Mouse (Mus musculus) embryonic facial prominence, embryonic 10.5 days (tissue): ENCODE data around the gene Bcas1. TPM values are rescaled to one million over a fixed set of nuclear protein-coding genes. Genes with fewer than 3 reads are reported as not detected.

Source experiments
- DNase-seq: peaks from one replicate; pipeline ENCODE4 v3.0.0-alpha.2; 2017; ENCODE audit warnings: low spot score
- H3K27ac ChIP-seq: fragments of 300-500 bp; sonication (generic); replicated peaks from 2 replicates; pipeline ENCODE4 v1.5.1; 2016; ENCODE audit warnings: mild to moderate bottlenecking
- H3K27me3 ChIP-seq: fragments of 300-500 bp; sonication (generic); replicated peaks from 2 replicates; pipeline ENCODE4 v1.6.1; 2016; ENCODE audit warnings: low read depth, mild to moderate bottlenecking; ENCODE audit not compliant: poor library complexity, severe bottlenecking
- H3K36me3 ChIP-seq: fragments of 300-500 bp; sonication (generic); replicated peaks from 2 replicates; pipeline ENCODE4 v1.6.1; 2016; ENCODE audit warnings: mild to moderate bottlenecking, moderate library complexity
- H3K4me1 ChIP-seq: fragments of 300-500 bp; sonication (generic); 2 replicates; pipeline ENCODE4 v1.6.1; 2016
- H3K4me3 ChIP-seq: fragments of 300-500 bp; sonication (generic); 2 replicates; pipeline ENCODE4 v1.5.1; 2016; ENCODE audit warnings: mild to moderate bottlenecking, moderate library complexity
- H3K9me3 ChIP-seq: fragments of 300-500 bp; sonication (generic); 2 replicates; pipeline ENCODE4 v1.6.1; 2016; ENCODE audit warnings: mild to moderate bottlenecking
- WGBS: fragments of 180-500 bp; shearing (Covaris S2); methylation state at CpG from one replicate; pipeline ENCODE4 v1.1.7; 2016; 5-methylcytosine and 5-hydroxymethylcytosine counted together
- polyA plus RNA-seq: library from polyadenylated mRNA; unstranded; fragments of >200 nt; fragmentation: Nextera tagmentation; extraction: Ambion mirVana; gene quantifications from 2 replicates; pipeline ENCODE4 v1.2.1, GENCODE M21; 2016

Bcas1 gene
- polyA plus RNA-seq, 1 experiment from 2014 or later = 1.2 TPM

- DNase-seq = peak; percentile 48
- H3K4me3 ChIP-seq = no peak overlapping the region
- no peaks in the 10 kb centered on the region for H3K9me3 ChIP-seq
- H3K27me3 ChIP-seq = no peaks in the 10 kb centered on the region
- H3K27ac ChIP-seq = peak overlapping the region; percentile 84
- no peaks in the 10 kb centered on the region for H3K36me3 ChIP-seq
- peaks cover 54% of the 10 kb centered on the region for H3K4me1 ChIP-seq
- 27% methylated on average over 10 of the region's 10 CpGs for WGBS
Measured at GRCm38 (mm10) chr2:170343819-170344317, 83.8 kb downstream of the Bcas1 start.

- peak overlapping the region; percentile 84 for H3K27ac ChIP-seq
- 23% methylated on average over 17 of the region's 17 CpGs for WGBS
Measured at GRCm38 (mm10) chr2:170343133-170343818, 84.4 kb downstream of the Bcas1 start.

GRCm38 (mm10) chr2:170342312-170342830, 85.3 kb downstream of the Bcas1 start:
- WGBS = 90% methylated on average over 12 of the region's 12 CpGs
- no peaks in the 10 kb centered on the region for H3K27me3 ChIP-seq
- H3K4me3 ChIP-seq = no peak overlapping the region
- no peak for DNase-seq
- H3K36me3 ChIP-seq = no peaks in the 10 kb centered on the region
- peaks cover 56% of the 10 kb centered on the region for H3K4me1 ChIP-seq
- 0 out of 2 replicates have a peak overlapping the region, but pooled peaks have one; percentile 20 for H3K27ac ChIP-seq
- no peaks in the 10 kb centered on the region for H3K9me3 ChIP-seq

More at GRCm38 (mm10) chr2:170343133-170343818, 84.4 kb downstream of the Bcas1 start:
- Histone ChIP-seq H3K36me3 (no peaks in the 10 kb centered on the region), H3K27me3 (no peaks in the 10 kb centered on the region), H3K4me1 (peaks cover 52% of the 10 kb centered on the region), H3K9me3 (no peaks in the 10 kb centered on the region), H3K4me3 (no peak overlapping the region)
- DNase-seq = peak; percentile 91

GRCm38 (mm10) chr2:170341179-170341578, 86.5 kb downstream of the Bcas1 start:
- H3K4me1 ChIP-seq = peaks cover 49% of the 10 kb centered on the region

GRCm38 (mm10) chr2:170336266-170336760, 91.3 kb downstream of the Bcas1 start:
- H3K27me3 ChIP-seq = 0 out of 2 replicates have a peak, but pooled peaks cover 5% of the 10 kb centered on the region
- no peaks in the 10 kb centered on the region for H3K36me3 ChIP-seq
- 79% methylated on average over 9 of the region's 9 CpGs for WGBS
- no peak overlapping the region for H3K4me3 ChIP-seq
- peaks cover 5% of the 10 kb centered on the region for H3K4me1 ChIP-seq
- no peak overlapping the region for H3K27ac ChIP-seq
- H3K9me3 ChIP-seq = no peaks in the 10 kb centered on the region
- no peak for DNase-seq

More at GRCm38 (mm10) chr2:170341179-170341578, 86.5 kb downstream of the Bcas1 start:
- Histone ChIP-seq H3K9me3 (no peaks in the 10 kb centered on the region), H3K36me3 (no peaks in the 10 kb centered on the region), H3K27ac (no peak overlapping the region), H3K4me3 (no peak overlapping the region), H3K27me3 (no peaks in the 10 kb centered on the region)
- no peak for DNase-seq
- 79% methylated on average over 8 of the region's 8 CpGs for WGBS

GRCm38 (mm10) chr2:170335168-170335567, 92.5 kb downstream of the Bcas1 start:
- Histone ChIP-seq H3K4me1 (peaks cover 12% of the 10 kb centered on the region), H3K27ac (no peak overlapping the region), H3K9me3 (no peaks in the 10 kb centered on the region), H3K36me3 (no peaks in the 10 kb centered on the region), H3K4me3 (no peak overlapping the region), H3K27me3 (0 out of 2 replicates have a peak, but pooled peaks cover 5% of the 10 kb centered on the region)
- no peak for DNase-seq
- WGBS = 91% methylated on average over 5 of the region's 5 CpGs

- Histone ChIP-seq H3K4me3 (no peak overlapping the region), H3K4me1 (peaks cover 17% of the 10 kb centered on the region; the same call in 1 of the 2 replicates), H3K36me3 (no peaks in the 10 kb centered on the region), H3K27me3 (0 out of 2 replicates have a peak, but pooled peaks cover 5% of the 10 kb centered on the region), H3K27ac (no peak overlapping the region), H3K9me3 (no peaks in the 10 kb centered on the region)
- WGBS = 73% methylated on average over 2 of the region's 2 CpGs
- DNase-seq = no peak
Measured at GRCm38 (mm10) chr2:170331870-170332269, 95.8 kb downstream of the Bcas1 start.

GRCm38 (mm10) chr2:170330466-170330865, 97.2 kb downstream of the Bcas1 start:
- no peak for DNase-seq
- Histone ChIP-seq H3K27me3 (0 out of 2 replicates have a peak, but pooled peaks cover 9% of the 10 kb centered on the region), H3K9me3 (no peaks in the 10 kb centered on the region), H3K4me1 (peaks cover 21% of the 10 kb centered on the region; the same call in 1 of the 2 replicates), H3K4me3 (no peak overlapping the region), H3K36me3 (no peaks in the 10 kb centered on the region), H3K27ac (no peak overlapping the region)
- 76% methylated on average over 8 of the region's 8 CpGs for WGBS

- Histone ChIP-seq H3K36me3 (no peaks in the 10 kb centered on the region), H3K4me3 (no peak overlapping the region), H3K27ac (no peak overlapping the region), H3K27me3 (peaks cover 9% of the 10 kb centered on the region; the same call in 1 of the 2 replicates), H3K9me3 (no peaks in the 10 kb centered on the region), H3K4me1 (peaks cover 21% of the 10 kb centered on the region; the same call in 1 of the 2 replicates)
- DNase-seq = no peak
- WGBS = 87% methylated on average over 13 of the region's 13 CpGs
Measured at GRCm38 (mm10) chr2:170329921-170330320, 97.7 kb downstream of the Bcas1 start.

- Histone ChIP-seq H3K4me3 (peak overlapping the region; percentile 53), H3K36me3 (no peaks in the 10 kb centered on the region), H3K27ac (peak overlapping the region; percentile 83), H3K4me1 (peaks cover 46% of the 10 kb centered on the region), H3K9me3 (no peaks in the 10 kb centered on the region), H3K27me3 (peaks cover 14% of the 10 kb centered on the region; the same call in 1 of the 2 replicates)
- DNase-seq = peak; percentile 86
- 6% methylated on average over 19 of the region's 19 CpGs for WGBS
Measured at GRCm38 (mm10) chr2:170323925-170324347, 103.7 kb downstream of the Bcas1 start.

- no peak for DNase-seq
- H3K27me3 ChIP-seq = peaks cover 14% of the 10 kb centered on the region; the same call in 1 of the 2 replicates
- no peak overlapping the region for H3K4me3 ChIP-seq
- H3K9me3 ChIP-seq = no peaks in the 10 kb centered on the region
- peaks cover 50% of the 10 kb centered on the region for H3K4me1 ChIP-seq
- 0 out of 2 replicates have a peak overlapping the region, but pooled peaks have one; percentile 45 for H3K27ac ChIP-seq
- H3K36me3 ChIP-seq = no peaks in the 10 kb centered on the region
- WGBS = 33% methylated on average over 3 of the region's 3 CpGs
Measured at GRCm38 (mm10) chr2:170322013-170322414, 105.6 kb downstream of the Bcas1 start.

- Histone ChIP-seq H3K4me3 (no peak overlapping the region), H3K36me3 (no peaks in the 10 kb centered on the region), H3K9me3 (no peaks in the 10 kb centered on the region), H3K27me3 (peaks cover 14% of the 10 kb centered on the region; the same call in 1 of the 2 replicates), H3K27ac (0 out of 2 replicates have a peak overlapping the region, but pooled peaks have one; percentile 45), H3K4me1 (peaks cover 50% of the 10 kb centered on the region)
- no peak for DNase-seq
- 43% methylated on average over 5 of the region's 5 CpGs for WGBS
Measured at GRCm38 (mm10) chr2:170321579-170321978, 106.1 kb downstream of the Bcas1 start.
